Mouse (Mus musculus) urinary bladder, adult 2 months (tissue): ENCODE measurements at regions not wholly inside any gene's neighbourhood (a gene's known extent, or its start where the extent isn't known, plus 50 kb on each side); places are given as distances from the start of the nearest gene placed in this dataset.

Source experiments
- DNase-seq: peaks from one replicate; pipeline ENCODE4 v3.0.0; 2022; ENCODE audit warnings: low spot score

- peak; percentile 100 for DNase-seq
Measured at GRCm38 (mm10) chr1:102628061-102628460, 2140.3 kb upstream of the Cdh20 start.

DNA sequence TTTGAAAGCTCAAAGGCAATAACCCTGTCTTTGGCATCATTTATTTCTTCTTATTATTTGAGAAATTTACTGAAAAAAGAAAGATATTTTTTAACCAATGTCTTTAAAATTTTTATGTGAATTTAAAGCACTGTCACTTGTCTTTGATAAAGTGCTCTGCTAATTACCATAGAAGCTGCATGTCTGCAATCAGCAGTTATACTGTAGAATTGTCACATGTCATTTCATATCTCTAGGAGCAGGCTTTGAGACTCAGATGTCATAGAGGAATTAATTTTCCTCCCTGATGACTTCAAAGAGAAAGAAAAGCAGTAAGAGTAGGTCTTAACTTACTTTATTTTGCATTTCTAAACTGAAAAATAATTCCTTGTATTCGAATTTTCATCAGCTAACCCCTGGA lies 2123.9 kb upstream of the Cdh20 start:
- no peak for DNase-seq

- no peak for DNase-seq
Measured at GRCm38 (mm10) chr1:102687367-102688070, 2080.8 kb upstream of the Cdh20 start.

DNA sequence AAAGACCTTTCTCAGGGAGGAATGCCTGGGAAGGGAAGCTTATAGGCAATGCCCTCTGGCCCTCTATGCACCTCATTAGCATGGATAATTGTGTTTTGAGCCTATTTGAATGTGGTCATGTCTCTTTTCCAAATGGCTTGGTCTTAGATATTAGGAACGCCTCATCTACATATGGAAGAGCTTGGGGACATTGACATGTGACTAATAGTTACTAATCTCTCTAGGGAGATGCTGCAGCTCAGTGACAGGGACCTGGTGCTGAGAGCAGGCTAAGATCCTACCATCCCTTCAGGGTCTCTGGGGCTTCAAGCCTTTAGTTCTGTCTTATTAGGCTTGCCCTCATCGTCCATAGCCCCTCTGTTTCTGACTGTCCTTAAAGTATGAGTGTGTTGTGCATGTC lies 2051.9 kb upstream of the Cdh20 start:
- DNase-seq, result no peak

- no peak for DNase-seq
Measured at GRCm38 (mm10) chr1:102733991-102734390, 2034.3 kb upstream of the Cdh20 start.

- DNase-seq, result no peak
Measured at GRCm38 (mm10) chr1:102735392-102735791, 2032.9 kb upstream of the Cdh20 start.

- DNase-seq, result no peak
Measured at GRCm38 (mm10) chr1:102757941-102758340, 2010.4 kb upstream of the Cdh20 start.
